Mouse (Mus musculus) kidney, adult 18-20 months (tissue): ENCODE measurements around the gene Slc38a10.

ENCODE experiments used
- DNase-seq: peaks from one replicate; pipeline ENCODE4 v3.0.0; 2021

The Slc38a10 gene

GRCm38 (mm10) chr11:120173213-120173612 is 22.1 kb upstream of the Slc38a10 start:
- DNase-seq, result no peak

DNA sequence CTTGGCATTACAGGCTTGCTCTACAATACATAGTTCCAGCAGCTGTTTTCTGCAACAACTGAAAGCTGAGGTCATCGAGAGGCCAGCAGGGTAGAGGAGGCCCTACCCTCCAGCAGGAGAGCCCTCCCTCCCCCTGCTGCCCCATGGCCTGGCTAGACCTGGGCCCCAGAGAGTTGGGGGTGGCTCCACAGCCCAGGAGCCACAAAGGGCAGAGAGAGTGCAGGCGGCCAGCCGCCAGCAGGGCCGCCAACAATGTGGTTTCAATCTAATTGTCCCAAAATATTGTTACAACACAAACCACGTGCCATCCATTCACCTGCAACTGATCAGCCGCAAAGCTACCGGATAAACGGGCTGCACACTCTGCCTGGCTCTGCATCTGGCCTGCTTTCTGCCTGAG is 20.0 kb upstream of the Slc38a10 start:
- DNase-seq, result no peak

DNA sequence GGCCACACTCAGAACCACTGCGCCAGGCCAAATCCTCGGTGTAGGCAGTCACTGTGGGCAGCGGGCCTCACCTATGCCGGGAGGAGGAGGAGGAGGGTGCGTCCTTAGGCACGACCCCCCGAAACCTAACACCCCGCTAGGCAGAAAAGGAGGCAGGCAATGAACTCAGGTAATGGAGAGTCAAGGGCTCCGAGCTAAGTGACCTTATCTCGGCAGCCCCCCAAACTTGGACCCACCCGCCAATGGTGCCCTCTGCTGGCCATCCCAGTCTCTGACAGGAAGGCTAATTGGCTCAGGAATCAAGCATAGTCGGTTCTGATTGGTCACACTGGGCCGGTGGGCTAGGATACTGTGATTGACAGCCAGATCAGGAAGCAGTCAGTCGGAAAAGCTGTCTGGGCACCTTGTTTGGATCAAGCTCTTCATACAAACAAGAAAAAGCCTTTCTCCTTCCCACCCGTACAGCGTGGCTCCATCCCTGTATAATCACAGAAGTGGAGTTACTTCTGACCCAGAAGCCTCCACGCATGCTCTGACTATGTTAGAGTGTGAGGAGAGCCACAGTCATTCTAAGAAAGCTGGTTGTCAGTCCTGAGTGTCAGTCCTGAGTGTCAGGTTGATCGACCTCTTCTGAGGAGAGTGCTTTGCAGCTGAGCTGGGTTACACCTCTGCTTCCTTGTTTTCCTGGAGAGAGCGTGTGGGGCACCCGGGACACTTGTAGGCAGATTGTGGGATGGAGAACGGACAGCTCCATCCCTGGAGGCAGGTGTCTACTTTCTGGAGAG is 18.3 kb upstream of the Slc38a10 start:
- peak; percentile 68 for DNase-seq

DNA sequence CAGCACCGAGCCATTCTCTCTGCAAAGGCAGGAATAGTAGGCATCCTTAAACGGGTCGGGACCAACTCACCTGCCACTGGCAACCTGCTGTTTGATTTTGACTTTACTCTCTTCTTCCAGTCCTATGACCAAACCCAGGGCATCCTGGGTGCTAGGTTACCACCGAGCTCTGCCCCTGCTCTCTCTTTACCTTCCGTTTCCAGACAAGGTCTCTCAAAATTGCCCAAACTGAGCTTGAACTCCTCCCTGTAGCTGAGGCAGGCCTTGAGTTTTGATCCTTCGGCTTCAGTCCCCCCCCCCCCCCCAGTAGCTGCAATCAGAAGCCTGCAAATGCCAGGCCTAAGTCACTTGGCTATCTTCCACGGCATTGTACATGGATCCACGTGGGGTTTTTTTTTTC is 17.4 kb upstream of the Slc38a10 start:
- DNase-seq, result no peak

DNA sequence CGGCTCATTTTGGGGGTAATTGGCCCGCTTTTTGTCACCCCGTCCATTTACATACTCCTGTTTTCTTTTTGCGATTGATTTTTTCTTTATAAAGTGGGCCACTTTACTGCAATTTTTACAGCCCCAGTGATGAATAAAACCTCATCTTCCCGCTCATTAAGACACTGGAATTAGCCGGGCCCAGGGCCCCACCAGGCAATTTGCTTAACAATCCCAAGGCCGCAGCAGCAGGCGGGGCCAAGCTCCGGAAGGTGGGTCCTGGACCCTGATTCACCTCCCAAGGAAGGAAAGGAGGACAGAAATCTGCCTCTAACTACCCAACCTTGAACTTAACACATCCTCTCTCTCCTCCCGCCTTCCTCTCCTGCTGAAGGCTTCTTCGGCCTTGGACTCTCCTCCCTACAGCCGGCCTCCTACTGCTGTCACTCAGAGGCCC is 16.8 kb upstream of the Slc38a10 start:
- DNase-seq, result no peak

DNA sequence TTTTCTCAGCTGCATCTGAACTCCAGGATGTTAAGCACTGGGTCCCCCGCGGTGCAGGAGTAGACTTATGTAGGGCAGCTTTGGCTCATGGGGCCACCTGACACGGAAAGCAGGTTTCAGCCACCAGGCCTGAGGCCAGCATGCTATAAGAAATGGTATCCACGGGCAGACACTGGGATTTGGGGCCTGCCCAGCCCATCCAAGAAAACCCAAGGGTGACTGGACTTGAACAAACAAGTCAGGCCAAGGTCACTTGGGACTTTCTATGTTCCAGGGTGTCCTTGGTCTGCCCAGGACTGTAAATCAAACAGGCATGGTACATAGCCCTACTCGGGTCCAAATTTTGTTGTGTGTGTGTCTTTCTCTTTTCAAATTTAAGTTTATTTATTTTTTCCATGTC is 15.9 kb upstream of the Slc38a10 start:
- DNase-seq, result no peak

- peak; percentile 59 for DNase-seq
Observed at GRCm38 (mm10) chr11:120164471-120165261, 13.5 kb upstream of the Slc38a10 start.

GRCm38 (mm10) chr11:120164028-120164427 is 12.9 kb upstream of the Slc38a10 start:
- DNase-seq, result no peak

DNA sequence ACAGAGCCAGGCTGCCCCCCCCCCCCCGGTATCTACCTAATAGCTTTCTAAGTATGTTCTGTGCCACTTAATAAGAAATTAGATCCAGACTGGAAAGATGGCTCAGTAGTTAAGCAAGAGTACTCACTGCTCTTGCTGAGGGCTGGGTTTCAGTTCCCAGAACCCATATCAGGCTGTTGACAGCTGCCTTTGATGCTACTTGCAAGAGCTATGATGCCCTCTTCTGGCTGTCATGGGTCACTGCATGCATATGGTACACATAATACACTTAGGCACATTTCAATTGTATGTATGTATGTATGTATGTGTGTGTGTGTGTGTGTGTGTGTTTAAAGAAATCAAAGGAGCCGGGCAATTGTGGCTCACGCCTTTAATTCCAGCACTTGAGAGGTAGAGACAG is 12.1 kb upstream of the Slc38a10 start:
- no peak for DNase-seq

GRCm38 (mm10) chr11:120161245-120161644 is 10.1 kb upstream of the Slc38a10 start:
- DNase-seq, result no peak

- no peak for DNase-seq
Observed at GRCm38 (mm10) chr11:120160478-120160877, 9.3 kb upstream of the Slc38a10 start.

DNA sequence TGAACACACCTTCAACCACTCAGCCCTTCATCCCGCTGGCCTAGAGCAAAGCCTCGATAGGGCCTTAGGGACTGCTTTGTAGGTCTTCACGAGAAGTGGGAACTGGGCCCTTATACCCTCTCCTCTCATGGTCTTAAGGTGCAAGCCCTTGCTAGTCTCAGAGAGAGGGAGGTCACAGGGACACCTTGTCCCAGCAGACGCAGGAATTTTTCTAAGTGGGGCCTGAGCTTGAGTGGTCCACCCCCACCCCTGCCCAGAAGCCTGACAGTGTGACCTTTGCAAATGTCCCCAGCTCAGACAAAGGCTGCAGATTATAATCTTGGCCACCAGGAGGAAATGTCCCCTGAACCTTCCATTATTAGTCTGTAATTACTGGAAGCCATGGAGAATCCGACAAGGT is 8.5 kb upstream of the Slc38a10 start:
- DNase-seq, result no peak

GRCm38 (mm10) chr11:120158828-120159227 is 7.7 kb upstream of the Slc38a10 start:
- DNase-seq, result no peak

- DNase-seq, result peak; percentile 52
Observed at GRCm38 (mm10) chr11:120150440-120151112, 570 bp downstream of the Slc38a10 start.

- DNase-seq, result no peak
Observed at GRCm38 (mm10) chr11:120149510-120150200, 1.5 kb downstream of the Slc38a10 start.

DNA sequence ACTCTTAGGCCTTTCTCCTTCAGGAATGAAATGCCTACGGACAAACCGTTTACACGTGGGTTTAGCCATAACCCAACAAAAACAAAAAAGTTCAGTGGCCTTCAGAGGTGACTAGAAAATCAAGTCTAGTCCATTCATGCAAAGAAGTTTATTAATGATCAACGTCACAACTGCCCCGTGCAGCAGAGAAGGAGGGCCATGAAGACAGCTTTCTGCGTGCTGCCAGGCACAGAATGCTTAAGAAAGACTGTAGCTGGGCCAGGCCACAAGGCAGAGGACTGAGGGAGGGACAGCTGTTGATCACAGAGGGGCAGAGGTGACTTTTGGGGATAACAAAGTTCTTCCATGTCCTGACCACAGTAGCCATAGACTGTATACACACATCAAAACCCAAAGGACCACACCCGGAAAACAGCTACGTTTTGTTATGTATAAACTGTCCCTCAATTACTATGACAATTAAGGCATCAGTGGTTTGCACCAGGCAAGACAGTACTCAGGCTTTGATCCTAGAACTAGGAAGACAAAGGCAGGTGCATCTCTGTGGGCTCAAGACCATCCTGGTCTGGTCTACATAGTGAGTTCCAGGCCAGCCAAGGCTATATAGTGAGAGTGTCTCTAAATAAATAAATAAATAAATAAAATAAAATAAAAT is 2.8 kb downstream of the Slc38a10 start:
- DNase-seq, result no peak

DNA sequence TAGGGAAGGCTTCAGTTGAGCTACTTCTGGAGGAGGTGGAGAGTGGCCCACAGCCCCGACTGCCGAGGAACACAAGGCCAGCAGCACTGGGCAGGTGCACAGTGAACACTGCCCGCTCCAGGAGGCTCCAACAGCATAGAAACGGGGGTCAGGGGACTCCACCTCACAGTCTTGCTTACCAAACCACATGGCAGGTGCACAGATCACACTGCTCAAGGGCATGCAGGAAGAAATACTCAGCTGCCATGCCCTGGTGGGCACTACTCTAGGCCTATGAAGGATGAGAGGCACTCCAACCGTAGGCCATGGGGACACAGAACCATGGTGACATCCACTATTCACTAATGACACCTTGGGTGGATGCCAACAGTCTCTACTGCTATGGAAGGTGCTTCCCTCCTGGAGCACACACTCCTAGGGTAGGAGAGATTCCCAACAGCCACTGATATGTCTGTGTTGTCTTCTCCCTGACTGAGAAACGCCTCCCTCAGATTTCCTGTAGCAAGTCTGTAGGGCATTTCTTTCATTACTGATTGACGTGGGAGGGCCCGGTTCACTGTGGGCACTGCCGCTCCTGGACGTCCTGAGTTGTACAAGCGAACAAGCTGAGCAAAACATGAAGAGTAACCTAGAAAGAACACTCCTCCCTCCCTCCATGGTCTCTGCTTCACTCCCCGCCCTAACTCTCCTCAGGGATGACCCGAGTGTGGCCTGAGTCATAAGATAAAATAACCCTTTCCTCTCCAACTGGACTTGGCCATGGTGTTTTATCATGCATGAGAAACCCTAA is 7.2 kb downstream of the Slc38a10 start:
- DNase-seq, result peak; percentile 66

- peak; percentile 69 for DNase-seq
Observed at GRCm38 (mm10) chr11:120142601-120143051, 8.5 kb downstream of the Slc38a10 start.

- DNase-seq, result no peak
Observed at GRCm38 (mm10) chr11:120140255-120140654, 10.9 kb downstream of the Slc38a10 start.

- DNase-seq, result no peak
Observed at GRCm38 (mm10) chr11:120139309-120139731, 11.8 kb downstream of the Slc38a10 start.

GRCm38 (mm10) chr11:120137625-120138004 is 13.5 kb downstream of the Slc38a10 start:
- DNase-seq, result no peak
